Mouse (Mus musculus) erythroblast, embryonic 14.5 days (primary cell): ENCODE measurements around the gene Cdk6. TPM values are rescaled to one million over a fixed set of nuclear protein-coding genes. Genes with fewer than 3 reads are reported as not detected.

Experiments
- H3K27me3 ChIP-seq: 2 replicates; pipeline ENCODE4 v1.6.1; 2012; ENCODE audit warnings: inconsistent platforms; ENCODE audit not compliant: control insufficient read depth
- H3K36me3 ChIP-seq: 2 replicates; pipeline ENCODE4 v1.6.1; 2012; ENCODE audit warnings: mild to moderate bottlenecking, inconsistent platforms; ENCODE audit not compliant: control insufficient read depth
- H3K4me1 ChIP-seq: 2 replicates; pipeline ENCODE4 v1.6.1; 2012; ENCODE audit warnings: inconsistent platforms; ENCODE audit not compliant: control insufficient read depth
- H3K4me3 ChIP-seq: replicated peaks from 2 replicates; pipeline ENCODE3; 2012; ENCODE audit warnings: moderate library complexity, mild to moderate bottlenecking, inconsistent platforms
- H3K9me3 ChIP-seq: 2 replicates; pipeline ENCODE4 v1.6.1; 2012; ENCODE audit warnings: low read length, inconsistent platforms, mixed read lengths; ENCODE audit not compliant: control insufficient read depth
- GATA1 ChIP-seq: IDR thresholded peaks from 2 replicates; pipeline ENCODE4 v1.6.1; 2012; ENCODE audit warnings: low read length, inconsistent platforms, mixed read lengths
- TAL1 ChIP-seq: IDR thresholded peaks from 3 replicates; pipeline ENCODE4 v1.6.1; 2012; ENCODE audit warnings: low read length, inconsistent platforms, mixed read lengths
- polyA plus RNA-seq: library from polyadenylated mRNA; stranded (reverse); fragments of >175 nt; gene quantifications from 2 replicates; pipeline ENCODE4 v1.2.3, GENCODE M21; 2012

Cdk6 gene
- polyA plus RNA-seq, 1 experiment: 0.03 TPM

GRCm38 (mm10) chr5:3385078-3385477 lies 43.8 kb downstream of the Cdk6 start:
- Histone ChIP-seq H3K36me3 (no peaks in the 10 kb centered on the region), H3K27me3 (no peaks in the 10 kb centered on the region), H3K4me3 (no peak overlapping the region), H3K9me3 (no peaks in the 10 kb centered on the region), H3K4me1 (peaks cover 3% of the 10 kb centered on the region; the same call in 1 of the 2 replicates)
- TF ChIP-seq TAL1 (no peak), GATA1 (no peak)

- H3K36me3 ChIP-seq: no peaks in the 10 kb centered on the region
- H3K4me3 ChIP-seq: no peak overlapping the region
- peaks cover 3% of the 10 kb centered on the region; the same call in 1 of the 2 replicates for H3K4me1 ChIP-seq
- no peaks in the 10 kb centered on the region for H3K27me3 ChIP-seq
- no peak for TF ChIP-seq GATA1
- TF ChIP-seq TAL1: no peak
- H3K9me3 ChIP-seq: no peaks in the 10 kb centered on the region
Observed at GRCm38 (mm10) chr5:3386021-3386730, 44.9 kb downstream of the Cdk6 start.

DNA sequence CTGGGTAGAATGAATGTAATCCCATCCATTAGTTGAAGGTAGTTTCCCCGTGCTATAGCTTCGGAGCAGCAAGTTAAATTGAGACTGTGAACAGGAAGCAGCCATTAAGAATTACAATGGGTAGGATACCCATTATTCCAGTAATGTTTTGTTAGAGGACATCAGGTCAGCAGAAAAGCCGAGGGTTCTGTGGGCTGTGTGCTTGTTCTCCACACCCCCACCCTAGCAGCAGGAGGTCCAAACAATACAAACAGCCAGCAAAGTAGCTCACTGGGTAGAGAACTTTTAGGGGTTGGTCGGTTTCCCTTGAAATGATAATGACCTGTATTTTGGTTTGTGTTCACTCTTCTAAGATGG lies 45.4 kb downstream of the Cdk6 start:
- Histone ChIP-seq H3K27me3 (no peaks in the 10 kb centered on the region), H3K36me3 (no peaks in the 10 kb centered on the region), H3K4me3 (no peak overlapping the region), H3K9me3 (no peaks in the 10 kb centered on the region), H3K4me1 (peaks cover 3% of the 10 kb centered on the region; the same call in 1 of the 2 replicates)
- TF ChIP-seq TAL1 (no peak), GATA1 (no peak)

GRCm38 (mm10) chr5:3387138-3387537 lies 45.9 kb downstream of the Cdk6 start:
- H3K4me1 ChIP-seq: peaks cover 3% of the 10 kb centered on the region; the same call in 1 of the 2 replicates
- TF ChIP-seq GATA1 (no peak), TAL1 (no peak)

DNA sequence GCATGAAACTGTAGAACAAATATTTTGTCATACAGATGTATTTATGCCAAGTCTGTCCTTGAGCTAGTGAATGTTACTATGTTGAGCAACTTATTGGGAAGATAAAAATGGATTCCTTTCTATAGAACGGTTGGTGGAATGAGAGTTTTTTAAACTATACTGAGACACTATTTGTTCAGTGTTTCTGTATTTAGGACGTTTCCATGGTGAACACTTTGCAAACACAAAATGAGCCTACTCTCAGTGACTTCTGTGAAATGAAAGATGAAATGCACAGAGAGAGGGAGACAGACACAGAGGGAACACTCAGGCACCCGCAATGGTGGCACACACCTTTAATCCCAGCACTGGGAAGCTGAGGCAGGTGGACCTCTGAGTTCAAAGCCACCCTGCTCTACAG lies 51.6 kb downstream of the Cdk6 start:
- Histone ChIP-seq H3K9me3 (no peaks in the 10 kb centered on the region), H3K27me3 (no peaks in the 10 kb centered on the region), H3K4me1 (peaks cover 2% of the 10 kb centered on the region; the same call in 1 of the 2 replicates), H3K4me3 (no peak overlapping the region), H3K36me3 (peaks cover 11% of the 10 kb centered on the region; the same call in 1 of the 2 replicates)
- no peak for TF ChIP-seq TAL1
- no peak for TF ChIP-seq GATA1

More at GRCm38 (mm10) chr5:3387138-3387537, 45.9 kb downstream of the Cdk6 start:
- no peak overlapping the region for H3K4me3 ChIP-seq
- H3K36me3 ChIP-seq: no peaks in the 10 kb centered on the region
- no peaks in the 10 kb centered on the region for H3K9me3 ChIP-seq
- no peaks in the 10 kb centered on the region for H3K27me3 ChIP-seq

GRCm38 (mm10) chr5:3394145-3394544 lies 52.9 kb downstream of the Cdk6 start:
- TF ChIP-seq GATA1 (no peak), TAL1 (no peak)
- H3K9me3 ChIP-seq: no peaks in the 10 kb centered on the region
- H3K27me3 ChIP-seq: no peaks in the 10 kb centered on the region
- peaks cover 11% of the 10 kb centered on the region; the same call in 1 of the 2 replicates for H3K36me3 ChIP-seq
- no peak overlapping the region for H3K4me3 ChIP-seq
- H3K4me1 ChIP-seq: peaks cover 2% of the 10 kb centered on the region; the same call in 1 of the 2 replicates

DNA sequence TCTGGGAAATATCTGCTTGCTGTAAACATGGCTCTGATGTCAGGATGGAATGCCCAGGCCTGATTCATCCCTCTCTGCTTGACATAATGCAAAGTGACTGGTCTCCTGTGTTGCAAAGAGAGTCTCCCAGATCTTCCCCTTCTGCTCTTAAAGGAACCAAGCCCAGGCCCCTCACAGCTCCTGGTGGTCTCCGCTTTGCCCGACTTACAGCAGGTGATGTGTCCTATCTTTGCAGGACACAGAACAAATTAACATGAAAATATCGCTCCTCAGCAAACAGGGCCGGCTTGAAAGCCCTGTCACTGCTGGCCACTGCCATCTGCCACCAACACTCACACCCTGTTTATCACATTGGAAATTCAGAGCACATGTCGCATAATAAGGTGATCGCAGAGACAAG lies 53.7 kb downstream of the Cdk6 start:
- Histone ChIP-seq H3K9me3 (no peaks in the 10 kb centered on the region), H3K4me3 (no peak overlapping the region), H3K36me3 (peaks cover 11% of the 10 kb centered on the region; the same call in 1 of the 2 replicates), H3K4me1 (peaks cover 2% of the 10 kb centered on the region; the same call in 1 of the 2 replicates), H3K27me3 (no peaks in the 10 kb centered on the region)
- TF ChIP-seq TAL1: no peak
- TF ChIP-seq GATA1: no peak

- H3K4me3 ChIP-seq: no peak overlapping the region
- H3K27me3 ChIP-seq: no peaks in the 10 kb centered on the region
- peaks cover 2% of the 10 kb centered on the region; the same call in 1 of the 2 replicates for H3K4me1 ChIP-seq
- H3K36me3 ChIP-seq: peaks cover 11% of the 10 kb centered on the region; the same call in 1 of the 2 replicates
- TF ChIP-seq TAL1: no peak
- TF ChIP-seq GATA1: no peak
- no peaks in the 10 kb centered on the region for H3K9me3 ChIP-seq
Observed at GRCm38 (mm10) chr5:3396214-3396613, 54.9 kb downstream of the Cdk6 start.

GRCm38 (mm10) chr5:3396910-3397575 lies 55.8 kb downstream of the Cdk6 start:
- Histone ChIP-seq H3K27me3 (no peaks in the 10 kb centered on the region), H3K9me3 (no peaks in the 10 kb centered on the region), H3K36me3 (peaks cover 11% of the 10 kb centered on the region; the same call in 1 of the 2 replicates), H3K4me3 (no peak overlapping the region), H3K4me1 (peaks cover 2% of the 10 kb centered on the region; the same call in 1 of the 2 replicates)
- no peak for TF ChIP-seq GATA1
- no peak for TF ChIP-seq TAL1
